Mouse (Mus musculus) ES-Bruce4 (cell line): ENCODE measurements at regions not wholly inside any gene's neighbourhood (a gene's known extent, or its start where the extent isn't known, plus 50 kb on each side); places are given as distances from the start of the nearest gene placed in this dataset.

ENCODE experiments used
- CTCF ChIP-seq: IDR thresholded peaks from one replicate; pipeline ENCODE4 v1.8.1; 2011; ENCODE audit warnings: low read depth, low read length
- EP300 ChIP-seq: IDR thresholded peaks from 2 replicates; pipeline ENCODE4 v1.6.1; 2011; ENCODE audit warnings: low read depth, low read length; ENCODE audit not compliant: insufficient read depth
- POLR2A ChIP-seq: IDR thresholded peaks from one replicate; pipeline ENCODE4 v1.8.1; 2011; ENCODE audit warnings: low read length; ENCODE audit not compliant: insufficient read depth

GRCm38 (mm10) chr17:84014287-84015039 is 166.7 kb upstream of the Haao start:
- TF ChIP-seq CTCF: no peak
- TF ChIP-seq POLR2A: no peak
- no peak for TF ChIP-seq EP300
